13 mouse cellular contexts compared by ENCODE assay signal in genomic region chr11:113709272-113709671, GRCm38 (mm10). TPM values are rescaled to one million over a fixed set of nuclear protein-coding genes. Genes with fewer than 3 reads are reported as not detected.
DNase-seq lines count a peak whose midpoint lies in the region; ATAC-seq and TF ChIP-seq lines count a peak whose summit lies in the region.
"Had no signal": no experiment of that assay in that cellular context is flagged by ENCODE, and none has a peak within 500 bp of the region (broad histone marks: within the 10 kb centered on the region; RNA-seq: fewer than 3 reads in every experiment).

No protein-coding gene starts in this region.

- no peak overlapping the region for H3K4me3 ChIP-seq in forebrain, embryonic 12.5 days (replicated peaks)
- H3K4me3 ChIP-seq in forebrain, postnatal 0 days (ENCODE audit: low read depth, low read length), result no peak overlapping the region
- no peak overlapping the region for H3K4me3 ChIP-seq in liver, postnatal 0 days (ENCODE audit: low read depth, low read length)
- no peak overlapping the region for H3K4me3 ChIP-seq in embryonic facial prominence, embryonic 14.5 days (ENCODE audit: low read depth, low read length)
- no peak overlapping the region for H3K4me3 ChIP-seq in midbrain, embryonic 12.5 days
- H3K4me3 ChIP-seq: left cerebral cortex, adult 2 months had no signal

- H3K27ac ChIP-seq in forebrain, embryonic 12.5 days, result 0 out of 2 replicates have a peak overlapping the region, but pooled peaks have one; percentile 82
- H3K27ac ChIP-seq in forebrain, postnatal 0 days (ENCODE audit: low read depth, low read length), result no peak overlapping the region
- no peak overlapping the region for H3K27ac ChIP-seq in liver, postnatal 0 days (ENCODE audit: low read depth)
- H3K27ac ChIP-seq in embryonic facial prominence, embryonic 14.5 days (replicated peaks; ENCODE audit: low read depth, low read length), result no peak overlapping the region
- peak overlapping the region; percentile 76; the same call in 1 of the 2 replicates for H3K27ac ChIP-seq in midbrain, embryonic 12.5 days (replicated peaks)
- H3K27ac ChIP-seq: left cerebral cortex, adult 2 months had no signal

- TF ChIP-seq CTCF in forebrain, postnatal 0 days (IDR thresholded peaks at IDR 0.05; ENCODE audit: low read depth), result no peak
- TF ChIP-seq CTCF in liver, postnatal 0 days (IDR thresholded peaks at IDR 0.05; ENCODE audit: low read depth), result no peak

- ATAC-seq in forebrain, embryonic 12.5 days (ENCODE audit: low FRiP score), result peak; percentile 30; the same call in 1 of the 2 replicates
- no peak for ATAC-seq in forebrain, postnatal 0 days
- peak; percentile 33 for ATAC-seq in liver, postnatal 0 days
- ATAC-seq in embryonic facial prominence, embryonic 14.5 days (ENCODE audit: low read depth), result no peak
- ATAC-seq in midbrain, embryonic 12.5 days (ENCODE audit: low FRiP score, low read depth), result no peak
- no peak for ATAC-seq in monocyte, adult 5-6 weeks (replicated peaks; ENCODE audit: insufficient number of reproducible peaks, low FRiP score, low TSS enrichment, poor library complexity, severe bottlenecking)

- no peak for DNase-seq in forebrain, postnatal 0 days
- no peak for DNase-seq in liver, postnatal 0 days
- no peak for DNase-seq in liver
- no peak for DNase-seq in embryonic facial prominence, embryonic 14.5 days (ENCODE audit: low spot score)
- DNase-seq in spleen, postnatal 14 days (ENCODE audit: low spot score in 2 of 2), result no peak
- DNase-seq: B cell, adult 2 months; kidney, adult 11 months; lung, postnatal 14 days had no signal

- WGBS in forebrain, embryonic 12.5 days, result 13% methylated on average over 15 of the region's 15 CpGs
- WGBS in forebrain, postnatal 0 days, result 27% methylated on average over 13 of the region's 15 CpGs
- WGBS in liver, postnatal 0 days (ENCODE audit: insufficient replicate concordance), result 46% methylated on average over 15 of the region's 15 CpGs
- WGBS in embryonic facial prominence, embryonic 14.5 days, result 20% methylated on average over 14 of the region's 15 CpGs
- WGBS in midbrain, embryonic 12.5 days, result 9% methylated on average over 15 of the region's 15 CpGs

- H3K4me2 ChIP-seq in forebrain, embryonic 12.5 days, result peak overlapping the region; percentile 24; the same call in 1 of the 2 replicates
- no peak overlapping the region for H3K4me2 ChIP-seq in forebrain, postnatal 0 days (ENCODE audit: low read depth)
- H3K4me2 ChIP-seq in liver, postnatal 0 days (ENCODE audit: low read depth, low read length), result no peak overlapping the region
- H3K4me2 ChIP-seq in embryonic facial prominence, embryonic 14.5 days (ENCODE audit: low read depth, low read length), result peak overlapping the region; percentile 3; the same call in 1 of the 2 replicates
- peak overlapping the region; percentile 31; the same call in 1 of the 2 replicates for H3K4me2 ChIP-seq in midbrain, embryonic 12.5 days (replicated peaks)

- no peak for TF ChIP-seq EP300 in liver, postnatal 0 days (IDR thresholded peaks at IDR 0.05; ENCODE audit: low read depth)

- H3K9ac ChIP-seq in forebrain, embryonic 12.5 days, result peak overlapping the region; percentile 29
- H3K9ac ChIP-seq in forebrain, postnatal 0 days, result no peak overlapping the region
- no peak overlapping the region for H3K9ac ChIP-seq in liver, postnatal 0 days (replicated peaks)
- H3K9ac ChIP-seq in embryonic facial prominence, embryonic 14.5 days (ENCODE audit: low read depth, low read length), result 0 out of 2 replicates have a peak overlapping the region, but pooled peaks have one; percentile 12
- H3K9ac ChIP-seq in midbrain, embryonic 12.5 days (replicated peaks), result peak overlapping the region; percentile 7; the same call in 1 of the 2 replicates

- H3K9me3 ChIP-seq in forebrain, embryonic 12.5 days, result no peaks in the 10 kb centered on the region
- H3K9me3 ChIP-seq in forebrain, postnatal 0 days (ENCODE audit: low read length), result no peaks in the 10 kb centered on the region
- H3K9me3 ChIP-seq in liver, postnatal 0 days (ENCODE audit: low read length), result no peaks in the 10 kb centered on the region
- no peaks in the 10 kb centered on the region for H3K9me3 ChIP-seq in embryonic facial prominence, embryonic 14.5 days (ENCODE audit: control insufficient read depth, low read length)
- H3K9me3 ChIP-seq in midbrain, embryonic 12.5 days, result no peaks in the 10 kb centered on the region

- peaks cover 29% of the 10 kb centered on the region for H3K4me1 ChIP-seq in forebrain, embryonic 12.5 days
- peaks cover 8% of the 10 kb centered on the region; the same call in 1 of the 2 replicates for H3K4me1 ChIP-seq in forebrain, postnatal 0 days (ENCODE audit: insufficient read depth)
- H3K4me1 ChIP-seq in liver, postnatal 0 days (ENCODE audit: insufficient read depth), result peaks cover 14% of the 10 kb centered on the region
- peaks cover 19% of the 10 kb centered on the region for H3K4me1 ChIP-seq in embryonic facial prominence, embryonic 14.5 days (ENCODE audit: control insufficient read depth, insufficient read depth, low read length)
- peaks cover 23% of the 10 kb centered on the region for H3K4me1 ChIP-seq in midbrain, embryonic 12.5 days

- peaks cover 4% of the 10 kb centered on the region for H3K36me3 ChIP-seq in forebrain, embryonic 12.5 days (replicated peaks)
- no peaks in the 10 kb centered on the region; the same call in 1 of the 2 replicates for H3K36me3 ChIP-seq in forebrain, postnatal 0 days (ENCODE audit: insufficient read depth)
- no peaks in the 10 kb centered on the region for H3K36me3 ChIP-seq in liver, postnatal 0 days (replicated peaks; ENCODE audit: insufficient read depth, low read length)
- H3K36me3 ChIP-seq in embryonic facial prominence, embryonic 14.5 days (ENCODE audit: control insufficient read depth, insufficient read depth, low read length), result no peaks in the 10 kb centered on the region
- peaks cover 9% of the 10 kb centered on the region; the same call in 1 of the 2 replicates for H3K36me3 ChIP-seq in midbrain, embryonic 12.5 days

- H3K27me3 ChIP-seq in forebrain, embryonic 12.5 days, result peaks cover 26% of the 10 kb centered on the region
- H3K27me3 ChIP-seq in forebrain, postnatal 0 days (ENCODE audit: insufficient read depth, low read length), result no peaks in the 10 kb centered on the region
- 0 out of 2 replicates have a peak, but pooled peaks cover 7% of the 10 kb centered on the region for H3K27me3 ChIP-seq in liver, postnatal 0 days (ENCODE audit: insufficient read depth, low read length)
- no peaks in the 10 kb centered on the region for H3K27me3 ChIP-seq in embryonic facial prominence, embryonic 14.5 days (replicated peaks; ENCODE audit: control insufficient read depth, insufficient read depth, low read length)
- peaks cover 22% of the 10 kb centered on the region for H3K27me3 ChIP-seq in midbrain, embryonic 12.5 days

RNA-seq across cellular contexts. Expression of gene Cpsf4l, which starts 0.5 kb away (rescaled TPM):
- polyA plus RNA-seq in forebrain, embryonic 12.5 days (2016; fragmentation: Nextera tagmentation; extraction: Ambion mirVana), result 0.32 and 0.69 TPM in 2 replicates
- total RNA-seq in forebrain, postnatal 0 days (2014; rRNA removed), result not detected in 2 replicates
- 0.10 and 0.30 TPM in 2 replicates for polyA plus RNA-seq in forebrain, postnatal 0 days (2015; fragmentation: Nextera tagmentation; extraction: Ambion mirVana)
- 0.38 and 0.46 TPM in 2 replicates for polyA plus RNA-seq in liver, postnatal 0 days (2015; fragmentation: Nextera tagmentation; extraction: Ambion mirVana)
- polyA plus RNA-seq in embryonic facial prominence, embryonic 14.5 days (2014; fragmentation: Nextera tagmentation; extraction: Ambion mirVana), result 1.2 and 2.1 TPM in 2 replicates
- 0.48 and 0.50 TPM in 2 replicates for polyA plus RNA-seq in midbrain, embryonic 12.5 days (2016; fragmentation: Nextera tagmentation; extraction: Ambion mirVana)
- total RNA-seq in monocyte, adult 5-6 weeks (2017), result not detected in 3 replicates
- total RNA-seq: common myeloid progenitor, adult 5-6 weeks; left cerebral cortex, adult 2 months had no signal

RNA-seq across cellular contexts. Expression of gene D11Wsu47e, which starts 25.1 kb away (rescaled TPM):
- 24.5 and 25.7 TPM in 2 replicates for polyA plus RNA-seq in forebrain, embryonic 12.5 days (2016; fragmentation: Nextera tagmentation; extraction: Ambion mirVana)
- 34.2 and 36.7 TPM in 2 replicates for total RNA-seq in forebrain, postnatal 0 days (2014; rRNA removed)
- 23.4 and 25.7 TPM in 2 replicates for polyA plus RNA-seq in forebrain, postnatal 0 days (2015; fragmentation: Nextera tagmentation; extraction: Ambion mirVana)
- polyA plus RNA-seq in liver, postnatal 0 days (2015; fragmentation: Nextera tagmentation; extraction: Ambion mirVana), result 4.3 and 4.6 TPM in 2 replicates
- polyA plus RNA-seq in embryonic facial prominence, embryonic 14.5 days (2014; fragmentation: Nextera tagmentation; extraction: Ambion mirVana), result 18.8 and 20.9 TPM in 2 replicates
- 24.3 and 26.2 TPM in 2 replicates for polyA plus RNA-seq in midbrain, embryonic 12.5 days (2016; fragmentation: Nextera tagmentation; extraction: Ambion mirVana)
- total RNA-seq in monocyte, adult 5-6 weeks (2017), result 5.9 to 15.9 TPM (median 13.4 TPM) in 3 replicates

RNA-seq across cellular contexts. Expression of gene Fam104a, which starts 25.3 kb away (rescaled TPM):
- polyA plus RNA-seq in forebrain, embryonic 12.5 days (2016; fragmentation: Nextera tagmentation; extraction: Ambion mirVana), result 53.2 and 56.7 TPM in 2 replicates
- 37.6 and 38.7 TPM in 2 replicates for total RNA-seq in forebrain, postnatal 0 days (2014; rRNA removed)
- polyA plus RNA-seq in forebrain, postnatal 0 days (2015; fragmentation: Nextera tagmentation; extraction: Ambion mirVana), result 54.7 and 58.9 TPM in 2 replicates
- polyA plus RNA-seq in liver, postnatal 0 days (2015; fragmentation: Nextera tagmentation; extraction: Ambion mirVana), result 24.1 and 26.5 TPM in 2 replicates
- 48.3 and 48.6 TPM in 2 replicates for polyA plus RNA-seq in embryonic facial prominence, embryonic 14.5 days (2014; fragmentation: Nextera tagmentation; extraction: Ambion mirVana)
- polyA plus RNA-seq in midbrain, embryonic 12.5 days (2016; fragmentation: Nextera tagmentation; extraction: Ambion mirVana), result 49.5 and 50.5 TPM in 2 replicates
- total RNA-seq in monocyte, adult 5-6 weeks (2017), result 17.2 to 28.1 TPM (median 27.7 TPM) in 3 replicates

RNA-seq across cellular contexts. Expression of gene Cdc42ep4, which starts 42.4 kb away (rescaled TPM):
- polyA plus RNA-seq in forebrain, embryonic 12.5 days (2016; fragmentation: Nextera tagmentation; extraction: Ambion mirVana), result 109 and 113 TPM in 2 replicates
- 86.6 and 102 TPM in 2 replicates for total RNA-seq in forebrain, postnatal 0 days (2014; rRNA removed)
- polyA plus RNA-seq in forebrain, postnatal 0 days (2015; fragmentation: Nextera tagmentation; extraction: Ambion mirVana), result 75.4 and 81.0 TPM in 2 replicates
- polyA plus RNA-seq in liver, postnatal 0 days (2015; fragmentation: Nextera tagmentation; extraction: Ambion mirVana), result 12.4 and 13.7 TPM in 2 replicates
- polyA plus RNA-seq in embryonic facial prominence, embryonic 14.5 days (2014; fragmentation: Nextera tagmentation; extraction: Ambion mirVana), result 39.3 and 51.0 TPM in 2 replicates
- 102 and 104 TPM in 2 replicates for polyA plus RNA-seq in midbrain, embryonic 12.5 days (2016; fragmentation: Nextera tagmentation; extraction: Ambion mirVana)
- total RNA-seq in monocyte, adult 5-6 weeks (2017), result 12.2 to 24.2 TPM (median 16.6 TPM) in 3 replicates

RNA-seq across cellular contexts. Expression of gene Slc39a11, which starts 59.4 kb away (rescaled TPM):
- 23.9 and 25.1 TPM in 2 replicates for polyA plus RNA-seq in forebrain, embryonic 12.5 days (2016; fragmentation: Nextera tagmentation; extraction: Ambion mirVana)
- total RNA-seq in forebrain, postnatal 0 days (2014; rRNA removed), result 36.9 and 48.2 TPM in 2 replicates
- polyA plus RNA-seq in forebrain, postnatal 0 days (2015; fragmentation: Nextera tagmentation; extraction: Ambion mirVana), result 33.1 and 39.1 TPM in 2 replicates
- polyA plus RNA-seq in liver, postnatal 0 days (2015; fragmentation: Nextera tagmentation; extraction: Ambion mirVana), result 10.2 and 10.9 TPM in 2 replicates
- 23.6 and 25.6 TPM in 2 replicates for polyA plus RNA-seq in embryonic facial prominence, embryonic 14.5 days (2014; fragmentation: Nextera tagmentation; extraction: Ambion mirVana)
- 23.0 and 26.1 TPM in 2 replicates for polyA plus RNA-seq in midbrain, embryonic 12.5 days (2016; fragmentation: Nextera tagmentation; extraction: Ambion mirVana)
- 7.1 to 9.8 TPM (median 8.9 TPM) in 3 replicates for total RNA-seq in monocyte, adult 5-6 weeks (2017)

Comparison
In these comparisons a context has a peak if more than half of its experiments do, and no peak if none do; other contexts are left out.
1. ATAC-seq: peak in forebrain, embryonic 12.5 days (single experiment) and liver, postnatal 0 days (single experiment); none in forebrain, postnatal 0 days (single experiment), embryonic facial prominence, embryonic 14.5 days (single experiment), midbrain, embryonic 12.5 days (single experiment) and monocyte, adult 5-6 weeks (single experiment).
2. H3K27ac ChIP-seq: peak in forebrain, embryonic 12.5 days (single experiment) and midbrain, embryonic 12.5 days (single experiment); none in forebrain, postnatal 0 days (single experiment), liver, postnatal 0 days (single experiment) and embryonic facial prominence, embryonic 14.5 days (single experiment).
3. H3K4me2 ChIP-seq: peak in forebrain, embryonic 12.5 days (single experiment), embryonic facial prominence, embryonic 14.5 days (single experiment) and midbrain, embryonic 12.5 days (single experiment); none in forebrain, postnatal 0 days (single experiment) and liver, postnatal 0 days (single experiment).
4. H3K9ac ChIP-seq: peak in forebrain, embryonic 12.5 days (single experiment), embryonic facial prominence, embryonic 14.5 days (single experiment) and midbrain, embryonic 12.5 days (single experiment); none in forebrain, postnatal 0 days (single experiment) and liver, postnatal 0 days (single experiment).